Mouse (Mus musculus): ENCODE results near the gene Tnfaip8l3. TPM values are rescaled to one million over a fixed set of nuclear protein-coding genes. Genes with fewer than 3 reads are reported as not detected.
"Not testable (repeated sequence)": the region's sequence is repeated elsewhere in the genome, so short reads cannot be mapped to it uniquely, and the experiment has no call there.

Gene Tnfaip8l3
- polyA plus RNA-seq, 1 experiment from 2014 or later: 1.0 TPM

DNA sequence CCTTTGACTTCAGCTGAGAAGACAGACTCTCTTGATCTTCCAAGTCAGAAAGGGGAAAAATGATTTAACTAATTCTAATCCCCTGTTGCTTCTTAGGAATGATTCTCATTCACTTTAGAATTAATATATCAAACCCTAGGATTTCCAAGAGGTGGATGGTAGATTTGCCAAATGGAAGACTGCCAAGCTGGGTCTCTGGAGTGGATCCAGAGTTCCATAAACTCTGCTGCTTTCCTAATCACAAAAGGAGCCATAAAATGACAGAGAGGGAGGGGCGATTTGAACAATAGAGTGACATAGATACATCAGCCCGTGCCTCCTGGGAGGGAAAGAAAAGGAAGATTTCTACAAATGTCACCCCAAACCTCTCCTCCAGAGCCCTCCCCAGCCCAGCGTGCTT is 3.4 kb downstream of the Tnfaip8l3 start:
- peaks cover 19% of the 10 kb centered on the region for H3K27me3 ChIP-seq
- no peak overlapping the region for H3K27ac ChIP-seq (replicated peaks)
- H3K9ac ChIP-seq: no peak overlapping the region
- no peak for ATAC-seq (ENCODE audit: insufficient number of reproducible peaks, low FRiP score, low TSS enrichment, low read depth)
- no peaks in the 10 kb centered on the region for H3K9me3 ChIP-seq (replicated peaks)
- H3K4me1 ChIP-seq: peaks cover 15% of the 10 kb centered on the region
- H3K4me2 ChIP-seq (replicated peaks): no peak overlapping the region
- H3K4me3 ChIP-seq (replicated peaks): no peak overlapping the region
- no peaks in the 10 kb centered on the region for H3K36me3 ChIP-seq
- WGBS: 56% methylated on average over 3 of the region's 3 CpGs

DNA sequence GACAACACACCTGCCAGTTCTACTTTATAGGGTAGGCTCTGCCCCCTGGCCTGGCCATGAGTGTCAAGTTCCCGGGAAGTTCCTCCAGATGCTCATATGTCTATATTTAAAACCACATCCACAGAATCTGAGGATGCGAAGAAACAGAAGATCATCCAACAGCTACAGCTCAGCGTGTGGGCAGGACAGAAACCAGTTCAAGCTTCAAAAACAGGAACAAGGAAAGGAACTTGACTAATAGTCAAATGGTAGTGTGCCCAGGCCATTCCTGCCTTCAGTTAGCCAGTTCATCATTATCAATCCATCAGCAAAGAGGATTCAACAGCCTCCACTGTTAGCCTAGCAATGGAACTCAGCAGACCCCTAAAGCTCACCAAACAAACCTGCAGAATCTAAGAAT is 4.5 kb downstream of the Tnfaip8l3 start:
- H3K9me3 ChIP-seq (replicated peaks): no peaks in the 10 kb centered on the region
- no peak overlapping the region for H3K4me3 ChIP-seq (replicated peaks)
- no peak overlapping the region for H3K9ac ChIP-seq
- no peak overlapping the region for H3K4me2 ChIP-seq (replicated peaks)
- no peaks in the 10 kb centered on the region for H3K36me3 ChIP-seq
- 66% methylated on average over 3 of the region's 3 CpGs for WGBS
- no peak for ATAC-seq (ENCODE audit: insufficient number of reproducible peaks, low FRiP score, low TSS enrichment, low read depth)
- no peak overlapping the region for H3K27ac ChIP-seq (replicated peaks)
- H3K4me1 ChIP-seq: peaks cover 8% of the 10 kb centered on the region
- H3K27me3 ChIP-seq: peaks cover 19% of the 10 kb centered on the region

GRCm38 (mm10) chr9:54061666-54062065 is 6.5 kb downstream of the Tnfaip8l3 start:
- H3K9me3 ChIP-seq (replicated peaks): no peaks in the 10 kb centered on the region
- H3K27ac ChIP-seq (replicated peaks): peak overlapping the region; percentile 69
- no peak overlapping the region for H3K9ac ChIP-seq
- H3K27me3 ChIP-seq: peaks cover 2% of the 10 kb centered on the region; the same call in 1 of the 2 replicates
- no peak overlapping the region for H3K4me2 ChIP-seq (replicated peaks)
- 62% methylated on average over 5 of the region's 5 CpGs for WGBS
- H3K4me3 ChIP-seq (replicated peaks): no peak overlapping the region
- no peaks in the 10 kb centered on the region for H3K4me1 ChIP-seq
- no peak for ATAC-seq (ENCODE audit: insufficient number of reproducible peaks, low FRiP score, low TSS enrichment, low read depth)
- no peaks in the 10 kb centered on the region for H3K36me3 ChIP-seq

DNA sequence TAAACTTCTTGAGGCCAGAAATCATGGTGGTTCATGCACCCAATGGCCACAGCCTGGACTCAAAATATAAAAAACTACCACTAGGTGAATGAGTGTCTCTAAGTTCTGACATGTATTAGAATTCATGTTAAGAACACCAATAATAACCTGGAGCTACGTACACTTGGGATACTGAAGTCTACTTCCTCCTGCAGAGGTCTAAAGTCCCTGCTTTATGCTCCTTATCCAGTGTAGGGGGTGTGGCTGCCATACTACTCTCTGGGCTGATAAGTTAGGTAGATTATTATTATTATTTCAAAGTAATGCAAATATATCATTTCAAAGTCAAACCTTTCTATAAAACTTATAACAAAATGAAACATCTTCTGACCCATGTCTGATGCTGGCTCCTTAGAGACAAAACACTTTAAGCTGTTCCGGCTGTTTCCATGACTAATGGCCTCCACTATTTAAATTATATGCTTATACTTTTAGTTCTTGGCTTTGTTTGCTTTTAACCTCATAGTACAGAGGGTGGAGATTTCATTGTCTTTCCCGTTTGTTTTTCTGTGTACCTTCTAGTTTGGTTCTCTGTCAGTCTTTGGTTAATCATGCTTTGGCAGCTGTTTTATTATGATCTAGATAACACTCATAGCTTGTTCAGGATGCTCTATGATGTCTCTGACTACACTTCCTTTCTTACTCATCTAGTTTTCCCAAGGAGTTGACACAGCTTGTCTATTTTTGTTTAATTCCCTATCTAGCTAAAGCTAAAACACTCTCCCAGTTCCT is 16.7 kb downstream of the Tnfaip8l3 start:
- no peaks in the 10 kb centered on the region for H3K27me3 ChIP-seq
- 71% methylated on average over 3 of the region's 3 CpGs for WGBS
- no peaks in the 10 kb centered on the region for H3K9me3 ChIP-seq (replicated peaks)
- H3K4me2 ChIP-seq (replicated peaks): no peak overlapping the region
- no peak overlapping the region for H3K4me3 ChIP-seq (replicated peaks)
- H3K9ac ChIP-seq: no peak overlapping the region
- no peak for ATAC-seq (ENCODE audit: insufficient number of reproducible peaks, low FRiP score, low TSS enrichment, low read depth)
- H3K36me3 ChIP-seq: no peaks in the 10 kb centered on the region
- H3K4me1 ChIP-seq: no peaks in the 10 kb centered on the region
- H3K27ac ChIP-seq (replicated peaks): no peak overlapping the region

GRCm38 (mm10) chr9:54048978-54049377 is 19.2 kb downstream of the Tnfaip8l3 start:
- Histone ChIP-seq H3K4me3 (replicated peaks) (no peak overlapping the region), H3K27me3 (no peaks in the 10 kb centered on the region), H3K4me2 (replicated peaks) (no peak overlapping the region), H3K36me3 (no peaks in the 10 kb centered on the region), H3K9ac (no peak overlapping the region), H3K9me3 (replicated peaks) (no peaks in the 10 kb centered on the region), H3K4me1 (no peaks in the 10 kb centered on the region), H3K27ac (replicated peaks) (no peak overlapping the region)
- ATAC-seq (ENCODE audit: insufficient number of reproducible peaks, low FRiP score, low TSS enrichment, low read depth): no peak
- 61% methylated on average over 5 of the region's 5 CpGs for WGBS

DNA sequence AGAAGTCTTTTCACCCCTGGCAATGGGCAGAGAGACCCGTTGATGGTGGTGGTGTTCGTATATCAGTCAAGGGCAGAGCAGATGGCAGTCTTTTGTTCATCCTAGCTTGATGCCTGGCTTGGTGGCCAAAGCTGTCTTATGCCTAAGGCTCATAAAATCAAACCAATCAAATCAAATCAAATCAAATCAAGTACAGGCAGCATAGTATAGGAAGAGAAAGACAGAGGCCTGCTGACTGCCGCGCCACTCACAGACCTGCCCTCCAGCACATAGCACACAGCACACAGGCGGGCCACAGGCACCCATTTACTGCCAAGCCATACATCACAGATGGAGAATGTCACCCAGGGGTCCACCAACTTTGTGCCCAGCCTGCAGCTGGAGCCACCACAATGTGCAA is 25.1 kb downstream of the Tnfaip8l3 start:
- 91% methylated on average over 5 of the region's 5 CpGs for WGBS
- H3K4me1 ChIP-seq: no peaks in the 10 kb centered on the region

DNA sequence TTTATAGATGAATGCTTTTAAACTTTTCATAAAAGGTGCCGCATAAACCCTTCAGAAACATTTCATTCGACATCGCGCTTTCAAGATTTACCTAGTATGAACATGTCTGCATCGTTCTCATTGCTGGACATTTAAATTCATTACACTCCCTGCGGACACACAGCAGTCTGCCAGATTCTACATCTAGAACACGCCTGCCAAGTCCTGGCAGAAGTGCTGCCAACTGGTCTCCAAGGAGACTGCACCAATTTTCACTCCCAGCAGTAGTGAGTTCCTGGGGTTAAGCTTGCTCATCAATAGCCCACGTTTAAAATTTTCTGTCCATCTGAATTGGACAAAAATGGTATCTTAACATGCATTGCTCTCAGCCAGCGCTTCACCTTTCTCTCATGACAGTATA is 30.5 kb downstream of the Tnfaip8l3 start:
- Histone ChIP-seq H3K36me3 (no peaks in the 10 kb centered on the region), H3K9ac (no peak overlapping the region), H3K27ac (replicated peaks) (no peak overlapping the region), H3K4me3 (replicated peaks) (no peak overlapping the region), H3K4me1 (no peaks in the 10 kb centered on the region), H3K4me2 (replicated peaks) (no peak overlapping the region), H3K9me3 (replicated peaks) (no peaks in the 10 kb centered on the region), H3K27me3 (no peaks in the 10 kb centered on the region)
- ATAC-seq (ENCODE audit: insufficient number of reproducible peaks, low FRiP score, low TSS enrichment, low read depth): no peak
- 64% methylated on average over 9 of the region's 9 CpGs for WGBS

More for the DNA sequence above, 25.1 kb downstream of the Tnfaip8l3 start:
- ATAC-seq (ENCODE audit: insufficient number of reproducible peaks, low FRiP score, low TSS enrichment, low read depth): no peak
- Histone ChIP-seq H3K4me2 (replicated peaks) (no peak overlapping the region), H3K4me3 (replicated peaks) (no peak overlapping the region), H3K27ac (replicated peaks) (no peak overlapping the region), H3K9me3 (replicated peaks) (no peaks in the 10 kb centered on the region), H3K27me3 (no peaks in the 10 kb centered on the region), H3K9ac (no peak overlapping the region), H3K36me3 (no peaks in the 10 kb centered on the region)

- no peaks in the 10 kb centered on the region for H3K4me1 ChIP-seq
- H3K4me2 ChIP-seq (replicated peaks): no peak overlapping the region
- 88% methylated on average over 5 of the region's 5 CpGs for WGBS
- H3K9ac ChIP-seq: no peak overlapping the region
- H3K36me3 ChIP-seq: no peaks in the 10 kb centered on the region
- H3K27ac ChIP-seq (replicated peaks): no peak overlapping the region
- ATAC-seq (ENCODE audit: insufficient number of reproducible peaks, low FRiP score, low TSS enrichment, low read depth): no peak
- H3K4me3 ChIP-seq (replicated peaks): no peak overlapping the region
- no peaks in the 10 kb centered on the region for H3K27me3 ChIP-seq
- H3K9me3 ChIP-seq (replicated peaks): no peaks in the 10 kb centered on the region
These were observed 33.5 kb downstream of the Tnfaip8l3 start for GRCm38 (mm10) chr9:54034691-54035090.

DNA sequence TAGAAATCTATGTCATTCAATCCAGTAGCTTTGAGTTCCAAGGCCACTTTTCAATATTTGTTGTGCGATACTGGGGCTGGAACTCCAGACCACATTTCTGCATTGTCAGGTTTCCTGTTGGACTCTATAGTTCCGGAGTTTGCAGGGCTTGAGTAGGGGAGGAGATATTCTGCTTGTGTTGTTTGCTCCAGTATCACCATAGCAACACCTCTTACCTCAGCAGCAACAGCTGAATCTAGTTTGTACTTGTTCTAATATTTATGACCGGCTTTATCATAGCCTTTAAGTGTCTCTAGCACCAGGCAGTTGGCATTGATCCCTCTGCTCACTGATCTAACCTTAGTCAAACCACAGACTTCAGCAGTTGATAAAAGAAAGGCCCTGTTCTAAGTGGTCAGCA is 45.4 kb downstream of the Tnfaip8l3 start:
- ATAC-seq (ENCODE audit: insufficient number of reproducible peaks, low FRiP score, low TSS enrichment, low read depth): no peak
- H3K27me3 ChIP-seq: no peaks in the 10 kb centered on the region

DNA sequence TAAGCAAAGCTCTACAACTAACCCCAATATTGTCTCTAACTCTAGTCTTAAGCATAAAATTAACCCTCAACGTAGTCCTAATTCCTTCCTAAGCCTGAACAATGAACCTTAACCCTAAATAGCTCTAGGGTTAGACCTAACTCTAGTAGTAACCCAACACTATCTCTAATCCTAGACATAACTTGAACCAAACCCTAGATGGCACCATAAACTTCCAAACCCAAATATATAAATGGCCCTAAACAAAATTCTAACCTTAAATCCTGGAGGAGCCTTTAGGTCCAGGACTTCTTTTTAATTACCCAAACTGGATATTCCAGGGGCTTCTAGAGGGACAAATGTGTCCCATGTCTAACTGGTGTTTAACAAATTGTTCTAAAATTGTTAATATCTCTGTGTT is 73.7 kb downstream of the Tnfaip8l3 start:
- no peaks in the 10 kb centered on the region for H3K4me1 ChIP-seq
- no peak overlapping the region for H3K4me2 ChIP-seq (replicated peaks)
- H3K4me3 ChIP-seq (replicated peaks): no peak overlapping the region
- H3K9ac ChIP-seq: no peak overlapping the region
- no peaks in the 10 kb centered on the region for H3K36me3 ChIP-seq
- no peaks in the 10 kb centered on the region for H3K9me3 ChIP-seq (replicated peaks)
- 38% methylated on average over 1 of the region's 1 CpGs for WGBS
- no peaks in the 10 kb centered on the region for H3K27me3 ChIP-seq
- no peak for ATAC-seq (ENCODE audit: insufficient number of reproducible peaks, low FRiP score, low TSS enrichment, low read depth)
- no peak overlapping the region for H3K27ac ChIP-seq (replicated peaks)

More for the DNA sequence above, 45.4 kb downstream of the Tnfaip8l3 start:
- H3K4me3 ChIP-seq (replicated peaks): no peak overlapping the region
- WGBS: 54% methylated on average over 3 of the region's 3 CpGs
- no peaks in the 10 kb centered on the region for H3K4me1 ChIP-seq
- H3K4me2 ChIP-seq (replicated peaks): no peak overlapping the region
- H3K9me3 ChIP-seq (replicated peaks): no peaks in the 10 kb centered on the region
- no peak overlapping the region for H3K9ac ChIP-seq
- H3K36me3 ChIP-seq: no peaks in the 10 kb centered on the region
- no peak overlapping the region for H3K27ac ChIP-seq (replicated peaks)

- H3K36me3 ChIP-seq; H3K27ac ChIP-seq (replicated peaks); H3K9ac ChIP-seq; H3K4me1 ChIP-seq; H3K4me2 ChIP-seq (replicated peaks); H3K27me3 ChIP-seq; H3K9me3 ChIP-seq (replicated peaks); ATAC-seq (ENCODE audit: insufficient number of reproducible peaks, low FRiP score, low TSS enrichment, low read depth); H3K4me3 ChIP-seq (replicated peaks): not testable (repeated sequence)
These were observed 75.6 kb downstream of the Tnfaip8l3 start for GRCm38 (mm10) chr9:53992567-53992966.

- Histone ChIP-seq H3K36me3 (no peaks in the 10 kb centered on the region), H3K9ac (no peak overlapping the region), H3K4me2 (replicated peaks) (no peak overlapping the region), H3K4me3 (replicated peaks) (no peak overlapping the region), H3K27ac (replicated peaks) (no peak overlapping the region), H3K4me1 (no peaks in the 10 kb centered on the region), H3K9me3 (replicated peaks) (no peaks in the 10 kb centered on the region), H3K27me3 (no peaks in the 10 kb centered on the region)
- WGBS: 3% methylated on average over 3 of the region's 3 CpGs
- ATAC-seq (ENCODE audit: insufficient number of reproducible peaks, low FRiP score, low TSS enrichment, low read depth): no peak
These were observed 77.3 kb downstream of the Tnfaip8l3 start for GRCm38 (mm10) chr9:53990921-53991320.

Measured in embryonic facial prominence, embryonic 15.5 days (tissue).